Mouse (Mus musculus): ENCODE data around the gene Slc5a10.
"Not testable (repeated sequence)": the region's sequence is repeated elsewhere in the genome, so short reads cannot be mapped to it uniquely, and the experiment has no call there.

Gene Slc5a10

DNA sequence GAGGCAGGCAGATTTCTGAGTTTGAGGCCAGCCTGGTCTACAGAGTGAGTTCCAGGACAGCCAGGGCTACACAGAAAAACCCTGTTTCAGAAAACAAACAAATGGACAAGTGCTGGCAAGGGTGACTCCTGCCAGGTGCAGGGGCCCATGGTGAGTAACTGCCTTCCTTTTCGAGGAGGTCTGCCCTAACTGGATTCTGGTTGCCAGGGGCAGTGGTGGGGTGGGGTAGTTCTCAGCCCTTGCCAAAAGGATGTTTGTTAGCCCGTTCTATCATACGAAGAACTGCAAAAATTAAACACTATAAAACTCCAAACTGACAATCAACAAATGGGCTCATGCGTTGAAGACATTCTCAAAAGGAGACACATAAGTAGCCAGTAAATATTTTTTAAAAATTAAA is 71.0 kb downstream of the Slc5a10 start:
- no peak for DNase-seq (ENCODE audit: low spot score in 2 of 2)

- DNase-seq (ENCODE audit: low spot score in 2 of 2) = no peak
Measured at GRCm38 (mm10) chr11:61649163-61649580, 71.5 kb downstream of the Slc5a10 start.

DNA sequence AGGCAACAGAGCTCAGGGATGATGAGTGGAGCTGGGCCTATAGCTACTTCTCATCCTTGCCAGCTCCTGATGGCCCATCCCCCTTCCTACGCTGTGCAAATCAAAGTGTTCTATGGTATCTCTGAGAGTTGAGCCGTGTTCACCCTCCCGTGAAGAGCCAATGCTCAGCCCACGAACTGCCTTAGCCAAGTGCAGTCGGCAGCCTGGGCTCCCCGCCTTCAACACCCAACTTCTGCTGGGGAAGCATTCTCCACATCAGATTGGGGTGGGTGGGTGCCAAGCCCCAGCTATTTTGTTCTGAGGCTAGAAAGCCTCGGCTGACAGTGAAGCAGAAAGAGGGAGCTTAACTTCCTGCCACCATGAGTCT is 71.9 kb downstream of the Slc5a10 start:
- no peak for DNase-seq (ENCODE audit: low spot score in 2 of 2)

GRCm38 (mm10) chr11:61647956-61648748 is 72.5 kb downstream of the Slc5a10 start:
- no peak for DNase-seq (ENCODE audit: low spot score in 2 of 2)

DNA sequence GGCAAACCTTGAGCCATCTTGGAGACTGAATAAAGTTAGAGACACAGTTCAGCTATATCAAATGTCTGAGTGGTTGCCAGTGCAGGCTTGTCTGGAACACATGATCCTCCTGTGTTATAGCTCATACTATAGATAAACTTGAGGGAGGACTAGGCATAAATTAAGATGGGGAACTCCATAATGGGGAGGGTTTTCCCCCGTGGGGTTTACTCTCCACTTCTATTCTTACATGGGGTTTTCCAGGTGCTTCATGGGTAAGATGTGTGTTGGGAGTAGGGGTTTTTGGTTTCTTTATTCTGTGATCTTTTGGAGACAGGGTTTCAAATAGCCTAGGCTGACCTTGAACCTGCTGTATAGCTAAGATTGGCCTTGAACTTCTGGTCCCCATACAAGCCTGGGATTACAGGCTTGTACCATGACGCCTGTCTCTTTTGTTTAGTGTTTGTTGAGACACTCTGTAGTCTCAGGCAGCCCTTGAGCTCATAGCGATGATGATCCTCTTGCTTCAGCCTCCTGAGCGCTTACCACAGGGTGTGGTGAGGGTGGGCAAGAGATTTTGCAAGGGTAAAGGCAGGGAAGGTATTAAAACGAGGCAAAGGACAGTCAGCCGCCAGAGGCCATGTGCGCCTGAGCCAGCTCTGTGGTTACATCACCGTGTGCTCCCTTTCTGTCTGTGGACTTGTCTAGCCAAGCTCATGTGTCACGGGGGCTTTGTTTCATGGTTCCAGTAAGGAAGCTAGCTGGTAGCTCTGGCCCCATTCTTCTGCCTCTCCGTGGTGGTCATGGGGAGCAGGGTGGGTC is 73.3 kb downstream of the Slc5a10 start:
- no peak for DNase-seq (ENCODE audit: low spot score in 2 of 2)

GRCm38 (mm10) chr11:61646499-61647039 is 74.1 kb downstream of the Slc5a10 start:
- DNase-seq (ENCODE audit: low spot score in 2 of 2) = no peak

DNA sequence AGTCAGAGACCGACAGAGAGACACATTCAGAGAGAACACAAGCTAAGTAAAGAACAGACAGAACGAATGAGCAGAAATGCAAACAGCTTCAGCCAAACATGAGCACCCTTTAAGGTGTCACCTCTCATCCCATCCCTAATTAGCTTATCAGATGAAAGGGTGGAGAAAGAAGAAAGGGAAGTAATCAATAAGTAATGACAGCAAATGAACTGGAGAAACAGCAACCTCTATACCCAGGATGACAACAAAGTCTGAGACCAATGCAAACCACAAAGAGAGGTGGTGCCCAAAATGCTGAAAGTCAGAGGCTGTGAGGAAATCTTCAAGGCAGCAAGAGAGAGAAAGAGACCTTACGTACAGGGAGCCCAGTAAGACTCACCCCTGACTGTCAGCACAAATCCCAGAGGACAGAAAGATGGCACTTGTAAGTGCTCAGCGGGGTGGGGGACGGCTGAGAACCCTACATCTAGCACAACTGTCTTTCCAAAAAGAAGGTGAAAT is 75.2 kb downstream of the Slc5a10 start:
- no peak for DNase-seq (ENCODE audit: low spot score in 2 of 2)

DNA sequence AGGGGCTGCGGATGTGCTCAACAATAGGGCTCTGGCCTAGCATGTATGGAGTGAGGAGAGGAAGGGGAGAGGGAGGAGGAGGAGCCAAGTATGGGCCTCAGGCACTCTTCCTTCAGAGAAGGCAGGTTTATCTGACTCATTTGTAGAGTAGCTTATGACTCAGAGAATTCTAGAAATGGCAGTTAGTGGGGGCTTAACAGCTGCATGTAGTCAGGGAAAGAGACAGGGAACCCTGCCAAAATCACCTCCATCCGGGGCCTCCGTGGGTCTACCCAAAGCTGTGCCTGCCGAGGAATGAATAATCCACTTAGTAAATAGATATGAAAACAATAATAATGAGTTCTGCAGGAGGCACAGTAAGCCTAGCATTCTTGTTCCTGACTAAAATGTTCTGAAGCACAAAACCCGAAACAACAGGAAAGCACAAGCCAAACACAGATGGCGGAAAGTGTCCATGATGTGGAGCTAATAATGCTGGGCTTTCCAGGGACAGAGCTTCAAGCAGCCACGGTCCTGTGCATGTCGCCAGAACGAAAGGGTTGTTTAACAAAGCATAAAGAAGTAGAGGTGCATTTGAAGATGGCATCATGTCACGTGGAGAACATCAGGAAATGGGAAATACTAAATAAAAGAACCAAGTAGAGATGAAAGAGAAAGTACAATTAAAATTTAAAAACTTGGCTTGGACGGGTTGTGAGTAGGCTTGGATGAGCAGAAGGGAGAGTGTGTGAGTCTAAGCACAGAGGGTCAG is 75.9 kb downstream of the Slc5a10 start:
- DNase-seq (ENCODE audit: low spot score in 2 of 2) = no peak

DNA sequence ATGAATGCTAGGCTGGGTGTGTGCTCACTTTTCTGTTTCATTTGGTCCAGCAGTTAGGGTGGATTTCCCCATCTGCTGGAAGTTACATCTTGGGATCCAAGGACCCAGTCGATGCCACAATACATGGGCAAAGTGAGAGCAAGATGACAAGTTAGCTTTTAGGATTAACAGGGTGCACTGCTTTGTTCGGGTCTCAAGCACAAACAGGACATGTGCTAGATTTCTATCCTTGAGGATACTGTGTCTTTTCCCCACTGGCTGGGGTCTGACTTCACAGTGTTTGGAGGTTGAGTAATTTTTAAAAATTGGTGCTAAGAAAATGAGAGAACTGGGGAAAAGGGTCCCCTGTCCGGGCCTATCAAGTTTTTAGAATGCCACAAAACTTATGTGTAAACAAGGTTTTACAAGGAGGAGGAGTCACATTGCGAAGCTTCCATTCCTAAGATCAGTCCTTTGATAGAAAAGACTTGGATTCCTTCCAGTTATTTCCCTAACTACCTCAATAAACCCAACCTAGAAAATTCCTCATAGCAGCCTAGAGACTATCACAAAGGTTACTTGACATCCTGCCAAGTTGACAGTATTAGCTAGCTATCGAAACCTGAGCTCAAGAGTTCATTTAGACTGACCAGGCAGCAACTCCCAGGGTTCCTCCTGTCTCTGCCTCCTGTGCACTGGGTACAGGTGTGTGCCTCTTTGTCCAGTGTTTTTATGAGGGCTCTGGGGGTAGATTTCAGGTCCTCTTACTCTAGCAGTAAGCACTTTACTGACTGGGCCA is 77.3 kb downstream of the Slc5a10 start:
- DNase-seq (ENCODE audit: low spot score in 2 of 2) = no peak

DNA sequence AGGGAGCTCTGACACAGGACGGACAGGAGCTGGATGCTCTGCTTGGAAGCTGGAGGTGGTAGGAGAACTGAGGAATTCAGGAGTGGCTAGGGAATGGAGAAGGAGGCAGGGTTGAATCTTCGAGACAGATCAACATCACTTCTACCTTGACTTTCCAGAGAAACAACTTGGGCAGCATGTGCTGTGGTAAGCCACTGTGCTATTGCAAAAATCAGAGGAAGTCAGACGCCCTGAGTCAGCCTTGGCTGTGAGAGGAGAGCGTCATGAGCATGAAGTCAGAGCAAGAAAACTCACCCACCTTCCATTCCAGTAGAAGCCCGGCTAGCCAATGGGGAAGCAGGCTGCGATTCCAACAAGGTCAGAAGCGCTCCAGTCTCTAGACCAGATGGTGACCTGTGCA is 78.5 kb downstream of the Slc5a10 start:
- DNase-seq (ENCODE audit: low spot score in 2 of 2) = no peak

GRCm38 (mm10) chr11:61640585-61640984 is 80.0 kb downstream of the Slc5a10 start:
- not testable (repeated sequence) for DNase-seq (ENCODE audit: low spot score in 2 of 2)

DNA sequence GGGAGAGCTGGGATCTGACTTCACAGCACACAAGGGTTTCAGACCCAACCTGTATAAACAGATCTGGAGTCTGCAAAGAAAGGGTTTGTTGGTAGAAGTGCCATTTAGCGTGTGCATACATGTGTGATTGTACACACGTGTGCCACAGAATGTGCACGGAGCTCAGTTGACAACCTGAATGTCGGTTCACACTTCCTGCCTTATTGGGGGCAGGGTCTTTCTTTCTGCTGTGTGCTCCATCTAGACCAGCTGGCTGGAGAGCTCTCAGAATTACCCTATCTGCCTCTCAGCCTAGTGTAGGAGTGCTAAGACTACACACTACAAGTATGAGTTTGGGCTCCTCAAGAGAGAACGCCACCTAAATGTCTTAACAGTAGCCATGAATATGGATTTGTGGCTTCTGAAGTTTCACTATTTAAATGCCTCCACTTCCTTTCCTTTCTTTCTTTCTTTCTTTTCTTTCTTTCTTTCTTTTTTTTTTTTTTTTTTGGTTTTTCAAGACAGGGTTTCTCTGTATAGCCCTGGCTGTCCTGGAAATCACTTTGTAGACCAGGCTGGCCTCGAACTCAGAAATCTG is 80.9 kb downstream of the Slc5a10 start:
- DNase-seq (ENCODE audit: low spot score in 2 of 2) = no peak

- no peak for DNase-seq (ENCODE audit: low spot score in 2 of 2)
Measured at GRCm38 (mm10) chr11:61638764-61639536, 81.7 kb downstream of the Slc5a10 start.

DNA sequence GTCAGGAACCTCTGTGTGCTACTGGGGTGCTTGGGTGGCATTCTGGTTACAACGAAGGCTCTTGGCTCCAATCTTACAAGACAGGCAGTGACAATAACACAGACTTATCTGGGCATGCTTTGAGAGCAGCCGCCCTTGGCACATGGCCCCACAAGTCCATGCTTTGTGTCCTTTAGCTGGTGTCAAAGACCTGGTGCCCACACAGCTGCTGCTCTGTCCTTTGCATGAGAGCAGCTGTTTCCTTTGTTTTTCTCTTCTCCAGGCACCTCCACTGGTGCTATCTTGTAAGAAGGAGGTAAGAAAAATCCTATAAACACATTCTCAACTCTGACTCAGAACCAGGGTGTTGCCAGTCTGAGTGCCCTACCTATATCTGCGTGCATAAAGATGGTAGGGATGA is 82.8 kb downstream of the Slc5a10 start:
- DNase-seq (ENCODE audit: low spot score in 2 of 2) = no peak

GRCm38 (mm10) chr11:61637413-61637812 is 83.2 kb downstream of the Slc5a10 start:
- DNase-seq (ENCODE audit: low spot score in 2 of 2) = no peak

DNA sequence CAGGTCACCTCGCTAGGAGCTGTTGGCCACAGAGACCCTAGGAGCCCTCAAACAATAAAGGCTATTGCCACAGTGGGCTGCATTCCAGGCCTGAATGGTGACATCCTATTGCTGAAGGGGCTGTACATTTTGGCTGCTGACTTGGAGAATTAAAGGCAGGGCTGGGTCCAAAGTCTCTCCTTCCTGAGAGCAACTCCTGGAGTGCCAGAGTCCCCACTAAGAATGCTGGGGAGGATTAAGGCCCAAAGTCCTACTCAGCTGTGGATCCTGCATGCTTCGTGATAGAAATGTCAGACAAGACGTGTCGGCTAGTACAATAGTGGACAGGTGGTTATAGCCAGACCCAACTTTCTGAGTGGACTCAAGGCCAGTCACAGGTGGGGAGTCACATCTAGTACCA is 84.3 kb downstream of the Slc5a10 start:
- DNase-seq (ENCODE audit: low spot score in 2 of 2) = not testable (repeated sequence)

GRCm38 (mm10) chr11:61629621-61630020 is 91.0 kb downstream of the Slc5a10 start:
- DNase-seq (ENCODE audit: low spot score in 2 of 2) = no peak

DNA sequence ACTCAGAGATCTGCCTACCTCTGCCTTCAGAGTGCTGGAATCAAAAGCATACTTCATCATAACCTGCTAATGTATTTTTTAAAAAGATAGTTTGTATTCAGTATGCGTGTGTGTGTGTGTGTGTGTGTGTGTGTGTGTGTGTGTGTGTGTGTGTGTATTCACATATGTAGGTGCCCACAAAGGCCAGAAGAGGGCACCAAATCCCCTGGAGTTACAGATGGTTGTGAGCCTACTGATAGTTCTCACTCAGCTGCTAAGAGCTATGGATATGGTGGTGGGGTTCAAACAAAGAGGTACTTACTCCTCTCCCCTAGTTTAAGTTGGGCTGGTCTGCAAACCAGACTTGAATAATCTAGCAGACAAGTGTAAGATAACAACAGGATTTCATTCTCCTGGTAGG is 94.1 kb downstream of the Slc5a10 start:
- DNase-seq (ENCODE audit: low spot score in 2 of 2) = no peak

DNA sequence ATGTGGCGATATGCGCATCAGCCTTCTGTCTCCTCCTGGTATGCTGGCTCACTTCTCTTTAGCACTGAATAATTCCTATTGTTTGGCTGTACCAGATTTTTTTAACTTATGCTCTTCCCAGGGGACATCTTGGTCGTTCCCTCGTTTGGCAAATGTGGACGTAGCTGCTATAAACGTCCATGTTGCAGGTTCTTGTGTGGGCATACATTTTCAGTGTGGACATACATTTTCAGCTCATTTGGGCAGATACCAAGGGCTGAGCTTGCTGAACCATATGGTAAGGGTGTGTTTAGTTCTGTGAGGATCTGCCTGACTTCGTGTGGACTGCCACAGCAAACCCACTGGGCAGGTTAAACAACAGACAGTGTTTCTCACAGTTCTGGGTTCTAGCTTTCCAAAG is 95.5 kb downstream of the Slc5a10 start:
- DNase-seq (ENCODE audit: low spot score in 2 of 2) = no peak
